28 mouse cellular contexts compared by ENCODE assay signal in genomic region chr9:29823716-29824115, GRCm38 (mm10).
DNase-seq lines count a peak whose midpoint lies in the region; ATAC-seq lines count a peak whose summit lies in the region.
"Had no signal": no experiment of that assay in that cellular context is flagged by ENCODE, and none has a peak within 500 bp of the region (broad histone marks: within the 10 kb centered on the region; RNA-seq: fewer than 3 reads in every experiment).

No protein-coding gene starts in this region.

- no peaks in the 10 kb centered on the region for H3K36me3 ChIP-seq in forebrain, embryonic 11.5 days (ENCODE audit: control insufficient read depth, insufficient read depth, low read length)
- H3K36me3 ChIP-seq in forebrain, embryonic 16.5 days (ENCODE audit: control insufficient read depth, insufficient read depth), result no peaks in the 10 kb centered on the region
- H3K36me3 ChIP-seq in midbrain, embryonic 13.5 days, result no peaks in the 10 kb centered on the region
- H3K36me3 ChIP-seq: forebrain, embryonic 12.5 days; G1E; midbrain, embryonic 15.5 days; neural tube, embryonic 15.5 days; stomach, embryonic 15.5 days had no signal

- no peak for ATAC-seq in forebrain, embryonic 11.5 days (replicated peaks; ENCODE audit: low FRiP score)
- no peak for ATAC-seq in forebrain, embryonic 16.5 days
- ATAC-seq in midbrain, embryonic 13.5 days, result no peak
- ATAC-seq: intestine, postnatal 0 days; midbrain, embryonic 15.5 days; Patski had no signal

- H3K9me3 ChIP-seq in forebrain, embryonic 11.5 days (ENCODE audit: control insufficient read depth, low read length), result no peaks in the 10 kb centered on the region
- no peaks in the 10 kb centered on the region for H3K9me3 ChIP-seq in forebrain, embryonic 16.5 days (ENCODE audit: control insufficient read depth, low read length)
- no peaks in the 10 kb centered on the region for H3K9me3 ChIP-seq in midbrain, embryonic 13.5 days
- H3K9me3 ChIP-seq: forebrain, embryonic 12.5 days; midbrain, embryonic 15.5 days; neural tube, embryonic 15.5 days; stomach, embryonic 15.5 days had no signal

- intact Hi-C loops in left cerebral cortex, postnatal 25 days (cut with DNase I), result no loop called here

- no peak overlapping the region for H3K27ac ChIP-seq in forebrain, embryonic 11.5 days (ENCODE audit: low read depth, low read length)
- H3K27ac ChIP-seq in forebrain, embryonic 16.5 days (ENCODE audit: low read length), result no peak overlapping the region
- no peak overlapping the region for H3K27ac ChIP-seq in midbrain, embryonic 13.5 days
- H3K27ac ChIP-seq: forebrain, embryonic 12.5 days; liver, embryonic 14.5 days; macrophage; midbrain, embryonic 15.5 days; neural tube, embryonic 15.5 days; stomach, embryonic 15.5 days had no signal

- H3K4me1 ChIP-seq in forebrain, embryonic 11.5 days (replicated peaks; ENCODE audit: control insufficient read depth, insufficient read depth, low read length), result no peaks in the 10 kb centered on the region
- H3K4me1 ChIP-seq in forebrain, embryonic 16.5 days (replicated peaks; ENCODE audit: control insufficient read depth, insufficient read depth, low read length), result no peaks in the 10 kb centered on the region
- H3K4me1 ChIP-seq in midbrain, embryonic 13.5 days (replicated peaks), result peaks cover 34% of the 10 kb centered on the region
- H3K4me1 ChIP-seq: stomach, embryonic 15.5 days had no signal

- H3K9ac ChIP-seq in forebrain, embryonic 11.5 days (ENCODE audit: low read length), result no peak overlapping the region
- H3K9ac ChIP-seq in forebrain, embryonic 16.5 days (replicated peaks; ENCODE audit: low read depth, low read length), result no peak overlapping the region
- H3K9ac ChIP-seq in midbrain, embryonic 13.5 days (replicated peaks), result no peak overlapping the region
- H3K9ac ChIP-seq: forebrain, embryonic 12.5 days; liver, embryonic 14.5 days; midbrain, embryonic 15.5 days; neural tube, embryonic 15.5 days; stomach, embryonic 15.5 days had no signal

- H3K4me2 ChIP-seq in forebrain, embryonic 11.5 days (ENCODE audit: low read depth, low read length, severe bottlenecking), result no peak overlapping the region
- H3K4me2 ChIP-seq in forebrain, embryonic 16.5 days (ENCODE audit: low read length), result no peak overlapping the region
- H3K4me2 ChIP-seq in midbrain, embryonic 13.5 days (replicated peaks), result no peak overlapping the region
- H3K4me2 ChIP-seq: forebrain, embryonic 12.5 days; midbrain, embryonic 15.5 days; neural tube, embryonic 15.5 days; stomach, embryonic 15.5 days had no signal

- DNase-seq in forebrain, embryonic 11.5 days (ENCODE audit: low spot score), result peak; percentile 35
- DNase-seq in cerebellum, adult 11 months, result peak; percentile 83
- peak; percentile 92 for DNase-seq in cerebellum, adult 9-10 months
- peak; percentile 80 to 81 for DNase-seq in cerebellum, postnatal 36 days
- DNase-seq in left cerebral cortex, postnatal 25 days (ENCODE audit: low spot score in 2 of 2), result no peak
- DNase-seq: adrenal gland, postnatal 10 days; gastrocnemius, postnatal 10 days; heart, postnatal 14 days; kidney, adult 9 months; kidney, postnatal 14 days; liver; lung, adult 2 months; lung, postnatal 10 days; retina, postnatal 1 day; right cerebral cortex, postnatal 25 days; thymus, postnatal 14 days had no signal

- no peak overlapping the region for H3K4me3 ChIP-seq in forebrain, embryonic 11.5 days (ENCODE audit: low read depth, low read length)
- H3K4me3 ChIP-seq in forebrain, embryonic 16.5 days (replicated peaks; ENCODE audit: low read length), result no peak overlapping the region
- no peak overlapping the region for H3K4me3 ChIP-seq in midbrain, embryonic 13.5 days (replicated peaks)
- H3K4me3 ChIP-seq: erythroblast, embryonic 14.5 days; forebrain, embryonic 12.5 days; midbrain, embryonic 15.5 days; neural tube, embryonic 15.5 days; stomach, embryonic 15.5 days had no signal

- WGBS in forebrain, embryonic 11.5 days, result 83% methylated on average over 4 of the region's 4 CpGs
- WGBS in forebrain, embryonic 16.5 days, result 86% methylated on average over 4 of the region's 4 CpGs
- 76% methylated on average over 4 of the region's 4 CpGs for WGBS in midbrain, embryonic 13.5 days

- H3K27me3 ChIP-seq in forebrain, embryonic 11.5 days (ENCODE audit: control insufficient read depth, insufficient read depth, low read length), result no peaks in the 10 kb centered on the region
- no peaks in the 10 kb centered on the region for H3K27me3 ChIP-seq in forebrain, embryonic 16.5 days (replicated peaks; ENCODE audit: control insufficient read depth, insufficient read depth, low read length)
- no peaks in the 10 kb centered on the region for H3K27me3 ChIP-seq in midbrain, embryonic 13.5 days
- H3K27me3 ChIP-seq: forebrain, embryonic 12.5 days; midbrain, embryonic 15.5 days; neural tube, embryonic 15.5 days; stomach, embryonic 15.5 days had no signal

Comparison
In these comparisons a context has a peak if more than half of its experiments do, and no peak if none do; other contexts are left out.
1. DNase-seq: peak in forebrain, embryonic 11.5 days (single experiment), cerebellum, adult 11 months (single experiment), cerebellum, adult 9-10 months (single experiment) and cerebellum, postnatal 36 days (2 of 2); none in left cerebral cortex, postnatal 25 days (0 of 2).